Mouse (Mus musculus) adrenal gland, adult (tissue): ENCODE results near the gene Slc9a9.

Source experiments
- DNase-seq, 2 experiments: peaks; one replicate each; pipeline ENCODE4 v3.0.0; 2022 to 2023; ENCODE audit warnings: low spot score in 1 of 2; ENCODE audit not compliant: inconsistent age in 2 of 2

Slc9a9 gene

DNA sequence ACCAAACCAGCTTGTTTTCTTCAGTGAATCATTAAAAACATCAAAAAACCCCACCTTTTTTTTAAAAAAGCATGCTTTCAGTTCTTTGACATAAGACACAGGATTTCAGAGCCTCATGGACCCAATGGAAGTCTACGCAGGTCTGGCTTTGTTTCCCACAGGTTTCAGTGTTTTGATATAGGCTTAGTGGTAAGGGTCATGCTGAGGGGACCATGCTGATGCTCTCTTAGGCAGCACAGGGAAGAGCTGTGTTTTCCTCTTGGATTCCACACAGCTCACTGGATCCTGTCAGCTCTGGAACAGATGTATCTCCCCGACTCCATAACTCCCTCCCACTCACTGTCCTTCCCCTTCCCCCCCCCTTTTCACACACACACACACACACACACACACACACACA is 597.2 kb downstream of the Slc9a9 start:
- DNase-seq, result peak in 1 of 2 experiments; percentile 11

DNA sequence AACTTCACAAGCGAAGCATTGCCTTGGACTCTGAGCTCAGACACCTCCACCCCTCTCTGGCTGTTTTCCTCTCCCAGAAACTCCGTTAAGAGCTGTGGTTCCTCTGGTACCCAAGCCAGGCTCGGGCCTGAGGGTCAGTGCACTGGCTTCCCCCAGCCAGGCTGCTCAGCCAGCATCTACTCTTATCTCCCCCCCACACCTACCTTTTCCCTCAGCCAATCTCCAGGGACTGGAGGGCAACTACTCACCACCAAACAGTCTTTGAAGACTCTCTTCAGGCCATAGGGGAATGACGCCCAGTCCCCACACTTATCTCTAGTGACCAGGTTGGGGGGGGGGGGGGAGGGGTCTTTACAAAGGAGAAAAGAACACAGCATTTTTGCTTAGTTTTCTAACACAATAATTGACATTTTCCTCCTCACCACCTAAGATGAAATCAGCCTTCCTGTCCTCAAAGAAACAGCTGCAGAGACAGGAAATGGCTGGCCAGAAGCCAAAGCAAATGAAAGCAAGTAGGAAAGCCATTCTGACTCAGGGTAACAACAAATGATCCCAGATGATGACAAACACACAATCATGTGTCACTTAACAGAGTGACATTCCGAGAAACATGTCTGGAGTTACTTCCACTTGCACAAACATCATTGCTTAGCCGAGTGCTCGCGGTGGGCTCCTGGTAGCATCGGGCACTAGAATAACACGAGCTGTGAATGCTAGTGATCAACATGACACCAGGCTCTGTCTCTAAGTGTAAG is 610.1 kb downstream of the Slc9a9 start:
- DNase-seq, result peak; percentile 22 to 71
